Mouse (Mus musculus): ENCODE measurements around the gene Hcls1. TPM values are rescaled to one million over a fixed set of nuclear protein-coding genes. Genes with fewer than 3 reads are reported as not detected.

The Hcls1 gene
- 537 and 551 TPM in 2 replicates for total RNA-seq (2017)

GRCm38 (mm10) chr16:36934841-36935620, at the start of gene Hcls1:
Gene Hcls1 (plus strand): TSS chr16:36934983.
- ATAC-seq (ENCODE audit: extremely low read depth, insufficient number of reproducible peaks, low FRiP score, poor library complexity, severe bottlenecking): peak; percentile 69

- no peak for ATAC-seq (ENCODE audit: extremely low read depth, insufficient number of reproducible peaks, low FRiP score, poor library complexity, severe bottlenecking)
Measured at GRCm38 (mm10) chr16:36885912-36886311, 48.9 kb upstream of the Hcls1 start.

- no peak for ATAC-seq (ENCODE audit: extremely low read depth, insufficient number of reproducible peaks, low FRiP score, poor library complexity, severe bottlenecking)
Measured at GRCm38 (mm10) chr16:36887546-36887945, 47.2 kb upstream of the Hcls1 start.

DNA sequence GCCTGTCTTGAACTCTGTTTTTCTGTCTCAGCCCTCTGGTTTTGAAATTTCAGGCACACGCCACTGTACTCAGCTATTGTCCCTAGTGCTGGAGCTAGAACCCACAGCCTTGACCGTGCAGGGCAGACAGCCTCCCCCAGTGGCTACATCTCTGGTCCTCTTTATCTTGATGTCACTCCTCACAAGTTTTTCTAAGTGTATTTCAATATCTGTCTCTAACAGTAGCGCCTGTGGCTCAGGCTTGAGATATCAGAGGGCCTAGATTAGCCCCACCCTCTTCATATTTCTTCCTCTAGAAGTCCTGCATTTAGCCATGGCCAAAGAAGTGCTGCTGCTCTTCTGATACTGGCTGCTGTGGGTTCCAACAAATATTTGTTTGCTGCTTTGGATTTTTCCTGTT, 44.2 kb upstream of the Hcls1 start:
- ATAC-seq (ENCODE audit: extremely low read depth, insufficient number of reproducible peaks, low FRiP score, poor library complexity, severe bottlenecking): no peak

DNA sequence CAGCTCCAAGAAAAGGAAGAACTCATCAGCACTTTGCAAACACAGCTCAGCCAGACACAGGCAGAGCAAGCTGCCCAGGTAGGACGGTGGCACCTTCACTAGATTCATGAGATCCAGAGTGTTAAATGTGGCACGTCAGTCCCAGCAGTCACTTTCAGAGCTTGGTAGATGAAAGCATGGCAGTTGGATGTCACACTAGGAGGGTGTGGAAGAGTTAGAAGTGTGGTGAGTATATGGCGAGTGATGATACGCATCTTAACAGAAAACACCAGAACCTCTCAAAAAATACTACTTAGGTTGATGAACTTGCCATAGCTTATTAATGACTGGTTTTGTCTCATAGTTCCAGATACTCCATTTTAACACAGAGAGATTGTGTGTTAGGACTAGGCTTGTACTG, 43.4 kb upstream of the Hcls1 start:
- ATAC-seq (ENCODE audit: extremely low read depth, insufficient number of reproducible peaks, low FRiP score, poor library complexity, severe bottlenecking): no peak

DNA sequence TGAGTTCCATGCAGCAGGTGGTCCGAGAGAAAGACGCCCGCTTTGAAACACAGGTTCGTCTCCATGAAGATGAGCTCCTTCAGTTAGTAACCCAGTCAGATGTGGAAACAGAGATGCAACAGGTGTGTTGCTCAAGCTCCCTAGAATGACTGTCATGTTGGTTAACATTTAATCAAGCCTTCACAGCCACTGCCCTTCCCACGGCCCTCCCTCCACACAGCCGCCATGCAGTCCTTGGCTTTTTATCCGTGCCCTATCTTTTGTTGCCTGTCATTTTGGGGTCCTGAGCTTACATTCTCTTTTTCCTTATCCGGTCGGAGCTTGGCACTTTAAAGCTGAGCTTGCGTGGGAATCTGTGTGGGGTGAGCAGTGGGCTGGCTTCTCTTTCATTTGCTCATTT, 41.5 kb upstream of the Hcls1 start:
- no peak for ATAC-seq (ENCODE audit: extremely low read depth, insufficient number of reproducible peaks, low FRiP score, poor library complexity, severe bottlenecking)

GRCm38 (mm10) chr16:36896712-36897111, 38.1 kb upstream of the Hcls1 start:
- ATAC-seq (ENCODE audit: extremely low read depth, insufficient number of reproducible peaks, low FRiP score, poor library complexity, severe bottlenecking): no peak

GRCm38 (mm10) chr16:36903156-36903555, 31.6 kb upstream of the Hcls1 start:
- ATAC-seq (ENCODE audit: extremely low read depth, insufficient number of reproducible peaks, low FRiP score, poor library complexity, severe bottlenecking): no peak

GRCm38 (mm10) chr16:36911909-36912308, 22.9 kb upstream of the Hcls1 start:
- ATAC-seq (ENCODE audit: extremely low read depth, insufficient number of reproducible peaks, low FRiP score, poor library complexity, severe bottlenecking): peak; percentile 36; the same call in 1 of the 2 replicates

GRCm38 (mm10) chr16:36912311-36912710, 22.5 kb upstream of the Hcls1 start:
- no peak for ATAC-seq (ENCODE audit: extremely low read depth, insufficient number of reproducible peaks, low FRiP score, poor library complexity, severe bottlenecking)

- ATAC-seq (ENCODE audit: extremely low read depth, insufficient number of reproducible peaks, low FRiP score, poor library complexity, severe bottlenecking): no peak
Measured at GRCm38 (mm10) chr16:36914195-36914594, 20.6 kb upstream of the Hcls1 start.

GRCm38 (mm10) chr16:36918505-36918904, 16.3 kb upstream of the Hcls1 start:
- ATAC-seq (ENCODE audit: extremely low read depth, insufficient number of reproducible peaks, low FRiP score, poor library complexity, severe bottlenecking): no peak

GRCm38 (mm10) chr16:36920410-36920809, 14.4 kb upstream of the Hcls1 start:
- no peak for ATAC-seq (ENCODE audit: extremely low read depth, insufficient number of reproducible peaks, low FRiP score, poor library complexity, severe bottlenecking)

DNA sequence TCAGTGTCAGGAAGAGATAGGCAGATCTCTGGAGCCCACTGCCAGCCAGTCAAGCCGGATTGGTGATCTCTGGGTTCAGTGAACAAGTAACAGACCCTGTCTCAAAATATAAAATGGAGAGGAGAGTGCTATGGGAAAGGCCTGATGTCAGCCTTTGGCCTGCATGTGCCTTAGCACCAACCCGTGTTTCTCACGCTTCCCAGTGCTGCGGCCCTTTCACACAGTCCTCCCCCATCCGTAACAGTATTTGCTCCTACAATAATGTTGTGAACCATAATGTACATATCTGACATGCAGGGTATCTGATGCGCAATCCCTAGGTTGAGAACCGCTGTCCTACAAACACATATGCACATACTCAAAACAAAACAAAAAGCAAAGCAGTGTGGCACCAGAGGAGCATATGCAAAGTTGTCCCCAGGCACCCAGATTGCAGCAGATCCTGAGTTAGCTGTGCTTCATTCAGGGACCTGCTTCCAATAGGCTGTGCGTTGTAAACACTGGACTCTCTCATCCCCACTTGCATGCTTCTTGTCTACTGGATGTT, 13.6 kb upstream of the Hcls1 start:
- no peak for ATAC-seq (ENCODE audit: extremely low read depth, insufficient number of reproducible peaks, low FRiP score, poor library complexity, severe bottlenecking)

GRCm38 (mm10) chr16:36921980-36922379, 12.8 kb upstream of the Hcls1 start:
- ATAC-seq (ENCODE audit: extremely low read depth, insufficient number of reproducible peaks, low FRiP score, poor library complexity, severe bottlenecking): no peak

GRCm38 (mm10) chr16:36924312-36924711, 10.5 kb upstream of the Hcls1 start:
- no peak for ATAC-seq (ENCODE audit: extremely low read depth, insufficient number of reproducible peaks, low FRiP score, poor library complexity, severe bottlenecking)

DNA sequence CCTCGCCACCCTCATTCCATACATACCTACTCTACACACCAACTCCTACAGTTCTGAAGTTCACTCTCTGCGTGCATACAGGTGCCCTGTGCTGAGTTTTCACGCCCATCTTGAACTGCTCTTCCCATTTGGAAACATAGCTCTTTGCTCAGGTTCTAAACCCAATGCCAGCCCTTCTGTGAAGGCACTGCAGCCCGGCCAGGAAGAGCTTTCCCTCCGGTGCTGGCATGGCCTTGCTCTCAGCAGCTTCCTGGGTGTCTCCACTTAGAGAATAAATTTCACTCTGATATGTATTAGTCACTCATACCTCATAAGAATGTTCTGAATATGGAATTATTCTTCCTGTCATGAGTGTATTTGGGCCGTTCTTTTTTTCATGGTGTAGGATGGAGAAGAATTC, 9.4 kb upstream of the Hcls1 start:
- ATAC-seq (ENCODE audit: extremely low read depth, insufficient number of reproducible peaks, low FRiP score, poor library complexity, severe bottlenecking): no peak

DNA sequence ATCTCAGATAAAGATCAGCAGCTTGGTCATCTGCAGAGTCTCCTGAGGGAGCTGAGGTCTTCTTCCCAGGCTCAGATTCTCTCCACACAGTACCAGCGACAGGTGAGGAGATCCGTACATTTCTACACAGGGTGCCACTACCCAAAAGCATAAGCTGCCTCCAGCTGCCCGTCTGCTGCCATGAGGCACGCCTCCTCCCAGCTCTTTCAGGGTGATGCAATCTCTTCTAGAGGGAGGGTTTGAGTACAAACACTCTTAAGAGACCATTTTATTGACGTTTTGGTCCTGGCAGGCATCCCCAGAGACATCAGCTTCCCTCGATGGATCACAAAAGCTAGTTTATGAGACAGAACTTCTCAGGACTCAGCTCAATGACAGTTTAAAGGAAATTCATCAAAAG, 9.0 kb upstream of the Hcls1 start:
- no peak for ATAC-seq (ENCODE audit: extremely low read depth, insufficient number of reproducible peaks, low FRiP score, poor library complexity, severe bottlenecking)

- ATAC-seq (ENCODE audit: extremely low read depth, insufficient number of reproducible peaks, low FRiP score, poor library complexity, severe bottlenecking): no peak
Measured at GRCm38 (mm10) chr16:36926514-36927447, 8.0 kb upstream of the Hcls1 start.
